ENCODE assay signal across 28 mouse cellular contexts in genomic region chr2:110737981-110738380, GRCm38 (mm10). TPM values are rescaled to one million over a fixed set of nuclear protein-coding genes. Genes with fewer than 3 reads are reported as not detected.
DNase-seq lines count a peak whose midpoint lies in the region; ATAC-seq and TF ChIP-seq lines count a peak whose summit lies in the region.
"Had no signal": no experiment of that assay in that cellular context is flagged by ENCODE, and none has a peak within 500 bp of the region (broad histone marks: within the 10 kb centered on the region; RNA-seq: fewer than 3 reads in every experiment).

No protein-coding gene starts in this region.

- H3K27ac ChIP-seq in layer of hippocampus, adult 2 months, result peak overlapping the region; percentile 84
- H3K27ac ChIP-seq in heart, embryonic 11.5 days (ENCODE audit: low read depth, low read length), result no peak overlapping the region
- H3K27ac ChIP-seq: embryonic facial prominence, embryonic 15.5 days; forebrain, embryonic 10.5 days; forebrain, embryonic 12.5 days had no signal

- H3K4me3 ChIP-seq in layer of hippocampus, adult 2 months, result no peak overlapping the region
- H3K4me3 ChIP-seq in heart, embryonic 11.5 days (ENCODE audit: low read depth, low read length), result no peak overlapping the region
- H3K4me3 ChIP-seq: embryonic facial prominence, embryonic 15.5 days; erythroblast, embryonic 14.5 days; forebrain, embryonic 10.5 days; forebrain, embryonic 12.5 days had no signal

- no peak overlapping the region for H3K4me2 ChIP-seq in heart, embryonic 11.5 days
- H3K4me2 ChIP-seq: embryonic facial prominence, embryonic 15.5 days; forebrain, embryonic 12.5 days had no signal

- no peaks in the 10 kb centered on the region for H3K27me3 ChIP-seq in heart, embryonic 11.5 days (ENCODE audit: control insufficient read depth, insufficient read depth, low read length)
- H3K27me3 ChIP-seq: CH12.LX; embryonic facial prominence, embryonic 15.5 days; forebrain, embryonic 12.5 days had no signal

- H3K9ac ChIP-seq in heart, embryonic 11.5 days (ENCODE audit: low read depth, low read length), result no peak overlapping the region
- H3K9ac ChIP-seq: embryonic facial prominence, embryonic 15.5 days; forebrain, embryonic 12.5 days had no signal

- H3K4me1 ChIP-seq in heart, embryonic 11.5 days (ENCODE audit: control insufficient read depth, insufficient read depth, low read length), result no peaks in the 10 kb centered on the region
- H3K4me1 ChIP-seq: embryonic facial prominence, embryonic 15.5 days had no signal

- H3K36me3 ChIP-seq in heart, embryonic 11.5 days (ENCODE audit: control insufficient read depth, insufficient read depth, low read length), result no peaks in the 10 kb centered on the region
- H3K36me3 ChIP-seq: embryonic facial prominence, embryonic 15.5 days; forebrain, embryonic 10.5 days; forebrain, embryonic 12.5 days; G1E had no signal

- WGBS in heart, embryonic 11.5 days (ENCODE audit: insufficient replicate concordance), result 64% methylated on average over 2 of the region's 2 CpGs

- TF ChIP-seq CTCF in layer of hippocampus, adult 2 months (conservative IDR thresholded peaks at IDR 0.05), result no peak

- no peak for ATAC-seq in heart, embryonic 11.5 days (replicated peaks; ENCODE audit: insufficient number of reproducible peaks, low FRiP score, low TSS enrichment)
- ATAC-seq: activated CD4-positive, CD25-positive, alpha-beta regulatory T cell, adult 4 months; CD4-positive, CD25-positive, alpha-beta regulatory T cell, adult 4 months; forebrain, embryonic 14.5 days; forebrain, embryonic 16.5 days; Patski had no signal

- DNase-seq in embryo, embryonic 10 days (ENCODE audit: low spot score), result peak; percentile 4
- DNase-seq in embryo, embryonic 9.5 days (ENCODE audit: extremely low spot score), result no peak
- no peak for DNase-seq in layer of hippocampus, adult 2 months (ENCODE audit: low spot score in 2 of 2)
- DNase-seq in layer of hippocampus, adult 8-10 months (ENCODE audit: low spot score in 2 of 2), result no peak
- peak; percentile 10 for DNase-seq in forelimb bud, embryonic 11.5 days (ENCODE audit: low read depth, low spot score)
- DNase-seq: adrenal gland, adult 8-10 months; adrenal gland, postnatal 14 days; adrenal gland, postnatal 36 days; B cell, adult 2 months; cerebellum, adult 18-20 months; cerebellum, adult 8-10 months; cerebellum, adult 9-11 months; cerebellum, postnatal 14 days; cerebellum, postnatal 36 days had no signal

- H3K9me3 ChIP-seq in heart, embryonic 11.5 days (replicated peaks; ENCODE audit: control insufficient read depth, low read length), result no peaks in the 10 kb centered on the region
- H3K9me3 ChIP-seq: embryonic facial prominence, embryonic 15.5 days; forebrain, embryonic 10.5 days; forebrain, embryonic 12.5 days; G1E had no signal

RNA-seq across cellular contexts. Expression of gene Muc15, which starts 16.8 kb away (rescaled TPM):
- total RNA-seq in layer of hippocampus, adult 2 months (2021), result not detected
- total RNA-seq in layer of hippocampus, adult 8-10 months (2022), result not detected
- not detected in 2 replicates for polyA plus RNA-seq in heart, embryonic 11.5 days (2014; fragmentation: Nextera tagmentation; extraction: Ambion mirVana)
- total RNA-seq: adrenal gland, adult 18-20 months; adrenal gland, adult 8-10 months; adrenal gland, postnatal 14 days; adrenal gland, postnatal 36 days; CH12.LX; common myeloid progenitor, adult 5-6 weeks had no signal
- polyA plus RNA-seq: activated CD4-positive, CD25-positive, alpha-beta regulatory T cell, adult 4 months; CD4-positive, CD25-positive, alpha-beta regulatory T cell, adult 4 months; G1E; Patski had no signal

Comparison
In these comparisons a context has a peak if more than half of its experiments do, and no peak if none do; other contexts are left out.
1. DNase-seq: peak in embryo, embryonic 10 days (single experiment) and forelimb bud, embryonic 11.5 days (single experiment); none in embryo, embryonic 9.5 days (single experiment), layer of hippocampus, adult 2 months (0 of 2) and layer of hippocampus, adult 8-10 months (0 of 2).